Mouse (Mus musculus): ENCODE measurements at regions not wholly inside any gene's neighbourhood (a gene's known extent, or its start where the extent isn't known, plus 50 kb on each side); places are given as distances from the start of the nearest gene placed in this dataset.

DNA sequence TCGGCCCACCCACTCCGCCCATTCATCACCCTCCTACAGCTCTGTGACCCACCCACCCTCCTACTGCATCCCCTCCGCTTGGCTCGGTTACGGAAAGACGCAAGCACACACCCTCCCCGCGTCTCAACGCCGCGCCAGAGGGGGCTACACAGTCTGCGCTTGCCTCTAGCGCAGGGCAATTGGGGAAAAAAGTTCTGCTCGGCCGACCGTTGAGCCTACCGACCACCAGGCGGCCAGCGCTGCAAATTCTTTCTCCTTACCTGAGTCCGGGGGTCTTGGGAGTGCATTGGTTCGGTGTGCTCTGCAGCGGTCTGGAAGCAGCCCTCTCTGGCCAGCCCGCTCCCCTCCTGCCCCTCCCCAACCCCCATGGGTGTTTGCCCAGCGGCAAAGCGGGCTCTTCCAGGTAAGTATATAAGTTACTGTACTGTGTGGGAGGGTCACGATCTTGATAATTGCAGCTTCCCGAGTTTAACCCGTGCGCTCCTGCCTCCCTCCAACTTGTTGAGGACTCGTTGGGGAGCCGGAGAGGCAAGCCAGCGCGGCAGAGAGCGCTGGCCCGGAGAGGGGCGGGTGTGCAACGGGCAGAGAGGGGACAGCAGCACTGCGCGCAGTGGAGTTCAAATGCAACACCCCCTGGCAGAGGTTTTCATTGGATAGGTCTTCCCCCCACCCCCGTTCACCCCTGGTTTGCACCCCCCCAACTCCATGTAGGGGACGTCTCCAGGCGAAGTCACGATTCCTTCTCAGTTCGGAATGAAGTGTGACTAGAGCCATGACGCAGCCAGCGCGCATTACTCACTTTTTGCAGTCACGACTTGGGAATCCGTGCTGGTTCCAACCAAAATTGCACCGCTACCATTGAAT, 85.5 kb upstream of the Hsd17b12 start:
- no peak overlapping the region for H3K4me3 ChIP-seq
- no peaks in the 10 kb centered on the region for H3K79me2 ChIP-seq (ENCODE audit: control insufficient read depth, insufficient read depth)
- H3ac ChIP-seq (ENCODE audit: control insufficient read depth, insufficient read length), result no peak overlapping the region
- peaks cover 68% of the 10 kb centered on the region for H3K27me3 ChIP-seq (ENCODE audit: control insufficient read depth, insufficient read depth, insufficient read length)
- no peaks in the 10 kb centered on the region for H3K36me3 ChIP-seq (ENCODE audit: control insufficient read depth, insufficient read depth)
- TF ChIP-seq TCF12 (IDR thresholded peaks at IDR 0.05; ENCODE audit: insufficient read depth, poor library complexity, severe bottlenecking) (no peak), MYOG (IDR thresholded peaks at IDR 0.05; ENCODE audit: control insufficient read depth in 1 of 3, insufficient read depth in 1 of 3, insufficient read length in 2 of 3, low read depth in 2 of 3) (no peak), POLR2A (IDR thresholded peaks at IDR 0.05; ENCODE audit: insufficient read length, low read depth) (no peak), POLR2AphosphoS2 (IDR thresholded peaks at IDR 0.05; ENCODE audit: insufficient read length, low read depth) (no peak), USF1 (IDR thresholded peaks at IDR 0.05; ENCODE audit: low read depth) (no peak), CEBPB (IDR thresholded peaks at IDR 0.05; ENCODE audit: insufficient read depth, poor library complexity, severe bottlenecking) (no peak), TCF3 (IDR thresholded peaks at IDR 0.05; ENCODE audit: insufficient read length, low read depth) (no peak), MAX (IDR thresholded peaks at IDR 0.05; ENCODE audit: low read depth) (no peak), E2F4 (IDR thresholded peaks at IDR 0.05; ENCODE audit: insufficient read depth) (no peak), SRF (IDR thresholded peaks at IDR 0.05; ENCODE audit: control insufficient read depth, insufficient read length, low read depth) (no peak), REST (IDR thresholded peaks at IDR 0.05; ENCODE audit: insufficient read depth, insufficient read length) (no peak), MYOD1 (IDR thresholded peaks at IDR 0.05; ENCODE audit: control insufficient read depth in 1 of 3, insufficient read length in 2 of 3, low read depth in 2 of 3) (no peak)
- no peak overlapping the region for H3K4me2 ChIP-seq (ENCODE audit: low read depth)

GRCm38 (mm10) chr2:94242406-94243052, 84.8 kb upstream of the Hsd17b12 start:
- H3K4me3 ChIP-seq, result no peak overlapping the region
- H3K79me2 ChIP-seq (ENCODE audit: control insufficient read depth, insufficient read depth), result no peaks in the 10 kb centered on the region
- TF ChIP-seq POLR2A (IDR thresholded peaks at IDR 0.05; ENCODE audit: insufficient read length, low read depth) (no peak), REST (IDR thresholded peaks at IDR 0.05; ENCODE audit: insufficient read depth, insufficient read length) (no peak), USF1 (IDR thresholded peaks at IDR 0.05; ENCODE audit: low read depth) (no peak), TCF3 (IDR thresholded peaks at IDR 0.05; ENCODE audit: insufficient read length, low read depth) (no peak), SRF (IDR thresholded peaks at IDR 0.05; ENCODE audit: control insufficient read depth, insufficient read length, low read depth) (no peak), TCF12 (IDR thresholded peaks at IDR 0.05; ENCODE audit: insufficient read depth, poor library complexity, severe bottlenecking) (no peak), MYOG (IDR thresholded peaks at IDR 0.05; ENCODE audit: control insufficient read depth in 1 of 3, insufficient read depth in 1 of 3, insufficient read length in 2 of 3, low read depth in 2 of 3) (no peak), CEBPB (IDR thresholded peaks at IDR 0.05; ENCODE audit: insufficient read depth, poor library complexity, severe bottlenecking) (no peak), POLR2AphosphoS2 (IDR thresholded peaks at IDR 0.05; ENCODE audit: insufficient read length, low read depth) (no peak), E2F4 (IDR thresholded peaks at IDR 0.05; ENCODE audit: insufficient read depth) (no peak)
- no peak overlapping the region for H3K4me2 ChIP-seq (ENCODE audit: low read depth)
- peaks cover 69% of the 10 kb centered on the region for H3K27me3 ChIP-seq (ENCODE audit: control insufficient read depth, insufficient read depth, insufficient read length)
- H3K36me3 ChIP-seq (ENCODE audit: control insufficient read depth, insufficient read depth), result no peaks in the 10 kb centered on the region
- H3ac ChIP-seq (ENCODE audit: control insufficient read depth, insufficient read length), result no peak overlapping the region

DNA sequence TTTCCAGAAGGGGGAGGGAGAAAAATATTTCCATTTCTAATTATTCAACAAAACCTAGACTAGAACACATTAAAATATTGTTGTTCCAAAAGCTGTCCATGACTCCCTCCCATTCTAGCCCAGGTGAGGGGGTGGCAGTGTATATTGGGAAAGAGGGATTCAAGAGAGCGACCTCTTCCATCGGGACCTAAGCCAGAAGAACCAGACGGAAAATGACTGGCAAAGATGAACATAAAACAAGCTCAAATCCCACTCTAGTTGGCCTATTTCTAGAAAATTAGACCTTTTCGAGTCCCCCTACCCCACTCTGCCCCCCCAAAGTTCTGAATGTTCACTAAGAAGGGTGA, 84.3 kb upstream of the Hsd17b12 start:
- H3K4me2 ChIP-seq (ENCODE audit: low read depth), result no peak overlapping the region
- TF ChIP-seq E2F4 (IDR thresholded peaks at IDR 0.05; ENCODE audit: insufficient read depth) (no peak), CEBPB (IDR thresholded peaks at IDR 0.05; ENCODE audit: insufficient read depth, poor library complexity, severe bottlenecking) (no peak), REST (IDR thresholded peaks at IDR 0.05; ENCODE audit: insufficient read depth, insufficient read length) (no peak), MYOD1 (IDR thresholded peaks at IDR 0.05; ENCODE audit: control insufficient read depth in 1 of 3, insufficient read length in 2 of 3, low read depth in 2 of 3) (no peak), TCF3 (IDR thresholded peaks at IDR 0.05; ENCODE audit: insufficient read length, low read depth) (no peak)
- peaks cover 67% of the 10 kb centered on the region for H3K27me3 ChIP-seq (ENCODE audit: control insufficient read depth, insufficient read depth, insufficient read length)
- H3K4me3 ChIP-seq, result no peak overlapping the region
- H3K79me2 ChIP-seq (ENCODE audit: control insufficient read depth, insufficient read depth), result no peaks in the 10 kb centered on the region
- no peaks in the 10 kb centered on the region for H3K36me3 ChIP-seq (ENCODE audit: control insufficient read depth, insufficient read depth)
- H3ac ChIP-seq (ENCODE audit: control insufficient read depth, insufficient read length), result no peak overlapping the region

DNA sequence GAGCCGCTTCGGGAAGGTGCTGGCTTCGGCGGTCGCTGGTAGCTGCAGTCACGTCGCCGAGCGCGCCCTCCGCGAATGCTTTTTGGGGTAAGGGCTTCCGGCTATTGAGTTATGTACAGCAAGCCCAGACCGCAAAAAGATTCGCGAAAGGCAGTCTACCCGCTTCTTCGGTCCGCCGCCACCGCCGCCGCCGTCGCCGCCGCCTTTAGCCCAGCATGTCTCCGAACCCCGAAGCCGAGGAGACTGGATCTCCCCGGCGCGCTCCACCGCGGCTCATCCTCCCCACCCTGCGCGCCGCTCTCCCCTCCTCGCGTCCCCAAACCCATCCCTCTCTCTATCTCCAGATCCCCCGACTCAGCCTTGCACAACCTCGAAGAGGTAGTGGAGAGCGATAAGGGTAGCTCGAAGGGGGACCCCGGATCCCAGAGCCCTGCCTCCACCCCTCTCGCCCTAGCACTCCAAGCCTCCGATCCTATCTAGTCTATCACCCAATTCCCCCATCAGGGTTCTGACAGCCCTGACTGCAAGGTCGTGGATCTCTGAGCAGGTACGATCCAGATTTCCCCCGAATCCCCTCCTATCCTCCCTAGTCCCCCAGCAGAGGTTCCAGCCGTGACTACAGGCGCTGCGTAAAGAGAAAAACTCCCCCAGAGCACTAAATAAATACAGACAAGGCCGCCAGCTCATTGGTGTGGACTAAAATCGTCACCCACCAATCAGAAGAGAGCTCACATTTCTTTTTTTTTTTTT, 83.7 kb upstream of the Hsd17b12 start:
- no peaks in the 10 kb centered on the region for H3K79me2 ChIP-seq (ENCODE audit: control insufficient read depth, insufficient read depth)
- H3K36me3 ChIP-seq (ENCODE audit: control insufficient read depth, insufficient read depth), result no peaks in the 10 kb centered on the region
- H3K4me2 ChIP-seq (ENCODE audit: low read depth), result peak overlapping the region; percentile 38
- peaks cover 64% of the 10 kb centered on the region for H3K27me3 ChIP-seq (ENCODE audit: control insufficient read depth, insufficient read depth, insufficient read length)
- H3K4me3 ChIP-seq, result no peak overlapping the region
- H3ac ChIP-seq (ENCODE audit: control insufficient read depth, insufficient read length), result no peak overlapping the region
- no peak for TF ChIP-seq MYOG (IDR thresholded peaks at IDR 0.05; ENCODE audit: control insufficient read depth in 1 of 3, insufficient read depth in 1 of 3, insufficient read length in 2 of 3, low read depth in 2 of 3)
- no peak for TF ChIP-seq SRF (IDR thresholded peaks at IDR 0.05; ENCODE audit: control insufficient read depth, insufficient read length, low read depth)
- no peak for TF ChIP-seq TCF3 (IDR thresholded peaks at IDR 0.05; ENCODE audit: insufficient read length, low read depth)
- no peak for TF ChIP-seq CEBPB (IDR thresholded peaks at IDR 0.05; ENCODE audit: insufficient read depth, poor library complexity, severe bottlenecking)
- no peak for TF ChIP-seq MYOD1 (IDR thresholded peaks at IDR 0.05; ENCODE audit: control insufficient read depth in 1 of 3, insufficient read length in 2 of 3, low read depth in 2 of 3)
- TF ChIP-seq TCF12 (IDR thresholded peaks at IDR 0.05; ENCODE audit: insufficient read depth, poor library complexity, severe bottlenecking), result no peak
- TF ChIP-seq POLR2A (IDR thresholded peaks at IDR 0.05; ENCODE audit: insufficient read length, low read depth), result no peak
- TF ChIP-seq USF1 (IDR thresholded peaks at IDR 0.05; ENCODE audit: low read depth), result no peak
- no peak for TF ChIP-seq MAX (IDR thresholded peaks at IDR 0.05; ENCODE audit: low read depth)
- no peak for TF ChIP-seq E2F4 (IDR thresholded peaks at IDR 0.05; ENCODE audit: insufficient read depth)
- TF ChIP-seq REST (IDR thresholded peaks at IDR 0.05; ENCODE audit: insufficient read depth, insufficient read length), result no peak
- no peak for TF ChIP-seq POLR2AphosphoS2 (IDR thresholded peaks at IDR 0.05; ENCODE audit: insufficient read length, low read depth)
